Mouse (Mus musculus) bone marrow macrophage, adult 2 months (primary cell): ENCODE measurements at regions not wholly inside any gene's neighbourhood (a gene's known extent, or its start where the extent isn't known, plus 50 kb on each side); places are given as distances from the start of the nearest gene placed in this dataset.
"Not testable (repeated sequence)": the region's sequence is repeated elsewhere in the genome, so short reads cannot be mapped to it uniquely, and the experiment has no call there.

ENCODE experiments used
- H3K27ac ChIP-seq: 2 replicates; pipeline ENCODE4 v1.5.1; 2012; ENCODE audit warnings: low read depth, low read length; ENCODE audit not compliant: insufficient read depth
- H3K4me1 ChIP-seq: 2 replicates; pipeline ENCODE4 v1.6.1; 2012; ENCODE audit warnings: low read length; ENCODE audit not compliant: control insufficient read depth, insufficient read depth
- H3K4me3 ChIP-seq: 2 replicates; pipeline ENCODE4 v1.5.1; 2012; ENCODE audit warnings: mild to moderate bottlenecking, low read length, moderate library complexity; ENCODE audit not compliant: insufficient read depth
- CTCF ChIP-seq: IDR thresholded peaks from 2 replicates; pipeline ENCODE4 v1.5.1; 2012; ENCODE audit warnings: low read depth, mild to moderate bottlenecking, low read length, moderate library complexity
- POLR2A ChIP-seq: IDR thresholded peaks from 2 replicates; pipeline ENCODE4 v1.6.1; 2012; ENCODE audit warnings: mild to moderate bottlenecking, low read depth, low read length, borderline replicate concordance

DNA sequence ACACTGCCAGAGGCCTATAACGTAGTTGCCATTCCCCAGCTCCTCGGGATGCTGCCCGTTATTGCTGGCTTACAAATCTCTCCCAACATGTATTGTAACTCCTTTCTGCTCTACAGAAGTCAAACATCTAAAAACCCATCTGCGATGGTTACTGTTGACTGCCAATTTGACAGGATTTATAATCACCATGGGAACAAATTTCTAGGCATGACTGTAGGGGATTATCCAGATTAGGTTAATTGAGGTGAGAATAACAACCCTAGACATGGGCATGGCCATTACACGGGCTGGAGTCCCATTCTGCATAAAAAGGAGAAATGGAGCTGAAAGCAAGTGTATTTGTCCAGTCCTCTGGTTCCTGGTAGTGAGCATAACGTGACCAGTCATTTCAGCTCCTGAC is 523.4 kb upstream of the Cdh5 start:
- Histone ChIP-seq H3K4me3 (no peak overlapping the region), H3K27ac (no peak overlapping the region), H3K4me1 (no peaks in the 10 kb centered on the region)
- TF ChIP-seq POLR2A (no peak), CTCF (no peak)

DNA sequence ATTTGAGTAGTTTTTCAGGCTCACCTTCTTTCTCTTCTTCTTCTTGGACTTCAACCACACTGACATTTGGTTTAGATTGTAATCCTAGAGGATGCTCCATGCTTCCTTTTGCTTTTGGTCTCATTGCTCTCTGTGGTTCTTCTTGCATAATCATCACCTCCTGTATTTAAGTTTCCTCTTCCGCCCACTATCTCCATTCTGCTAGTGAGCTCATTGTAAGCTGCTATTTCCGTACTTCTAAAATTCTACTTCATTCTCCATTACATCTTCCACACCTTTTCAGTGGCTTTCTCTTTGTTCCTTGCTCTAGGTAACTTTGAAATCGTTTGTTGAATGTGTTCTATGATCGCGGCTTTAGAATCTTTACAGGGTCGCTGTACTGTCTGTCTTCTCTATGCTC is 493.1 kb upstream of the Cdh5 start:
- no peak for TF ChIP-seq POLR2A
- no peak for TF ChIP-seq CTCF
- no peak overlapping the region for H3K4me3 ChIP-seq

DNA sequence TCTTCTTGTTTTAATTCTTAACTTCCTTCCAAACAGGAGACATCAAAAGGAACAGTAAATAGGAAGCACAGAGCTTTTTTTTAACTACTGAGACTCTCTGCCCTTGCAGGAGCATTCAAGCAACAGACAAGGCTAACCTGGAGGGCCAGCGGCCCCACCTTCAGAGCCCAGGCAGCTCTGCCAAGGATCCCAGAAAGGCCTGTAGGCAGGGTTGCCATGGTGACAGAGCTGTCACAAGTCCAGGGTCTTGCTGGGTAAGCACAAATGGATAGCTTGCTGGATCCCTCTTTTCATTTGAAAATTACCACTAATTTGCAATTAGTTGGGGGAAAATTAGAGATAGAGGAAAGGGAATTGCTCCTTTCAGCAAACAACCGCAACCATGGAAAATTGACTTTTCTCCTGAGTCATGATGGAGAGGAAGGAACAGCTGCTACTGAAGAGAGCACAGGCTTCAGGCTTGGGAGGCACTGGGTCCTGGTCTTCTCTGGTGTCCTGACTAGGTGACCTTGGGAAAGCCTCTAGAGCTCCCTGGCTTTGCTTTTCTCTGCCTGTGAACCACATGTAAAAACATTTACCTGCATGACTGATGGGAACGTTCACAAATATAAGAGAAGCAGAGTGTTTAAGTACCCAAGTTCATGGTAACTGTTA is 477.5 kb upstream of the Cdh5 start:
- no peak overlapping the region for H3K27ac ChIP-seq
- no peaks in the 10 kb centered on the region for H3K4me1 ChIP-seq
- TF ChIP-seq CTCF (no peak), POLR2A (no peak)
- no peak overlapping the region for H3K4me3 ChIP-seq

More for the DNA sequence above, 493.1 kb upstream of the Cdh5 start:
- H3K4me1 ChIP-seq = no peaks in the 10 kb centered on the region
- H3K27ac ChIP-seq = no peak overlapping the region

DNA sequence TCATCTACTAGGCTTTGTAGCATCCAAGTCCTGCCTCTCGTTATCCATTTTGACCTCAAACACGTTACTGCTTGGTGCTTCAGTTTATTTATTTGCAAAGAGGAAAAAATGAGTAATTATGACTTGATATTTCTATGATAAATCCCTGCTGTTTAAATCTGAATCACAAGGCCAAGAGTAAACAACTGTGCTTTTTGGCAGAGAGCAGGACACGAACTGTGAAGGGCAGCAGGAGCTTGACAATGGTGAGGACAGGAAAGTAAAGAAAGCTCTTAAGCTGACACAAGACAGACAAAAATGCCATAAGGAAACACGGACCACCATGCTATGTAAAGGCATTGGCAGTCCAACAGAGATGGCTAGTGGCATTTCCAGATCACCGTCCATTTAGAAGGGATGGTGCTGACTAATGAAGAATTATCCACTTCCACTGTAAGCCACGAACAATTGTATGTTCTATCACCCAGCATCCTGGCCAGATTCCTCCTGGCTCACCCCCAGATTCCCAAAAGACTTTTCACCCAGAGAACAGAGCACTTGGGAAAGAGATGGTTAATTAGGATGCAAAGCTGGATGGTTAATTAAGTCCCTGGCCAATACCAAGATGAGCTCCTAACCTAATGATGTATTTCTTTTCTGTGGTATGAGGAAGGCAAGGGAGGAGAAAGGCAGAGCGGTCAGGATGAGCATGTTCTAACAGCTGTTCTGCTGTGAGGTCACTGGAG is 476.1 kb upstream of the Cdh5 start:
- H3K4me3 ChIP-seq = no peak overlapping the region
- TF ChIP-seq CTCF = no peak
- no peak for TF ChIP-seq POLR2A
- no peak overlapping the region for H3K27ac ChIP-seq
- no peaks in the 10 kb centered on the region for H3K4me1 ChIP-seq

DNA sequence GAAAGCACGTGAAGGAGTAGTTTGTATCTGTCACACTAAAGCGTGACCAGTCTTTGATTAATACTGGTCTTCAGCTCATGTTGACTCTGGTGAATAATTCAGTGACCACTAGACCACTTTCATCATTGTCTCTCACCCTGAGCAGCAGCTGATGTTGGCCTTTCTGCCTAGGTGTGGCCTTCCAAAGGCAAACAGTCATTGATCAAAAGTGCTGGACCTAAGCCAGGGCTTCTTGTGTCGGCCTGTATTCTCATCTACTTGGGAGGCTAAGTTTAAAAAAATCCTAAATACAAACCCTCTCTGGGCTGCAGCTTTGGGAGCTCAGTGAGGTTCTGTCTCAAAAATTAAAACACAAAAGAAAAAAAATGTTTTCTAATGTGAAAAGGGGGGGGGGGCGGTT is 475.0 kb upstream of the Cdh5 start:
- no peak overlapping the region for H3K4me3 ChIP-seq
- no peaks in the 10 kb centered on the region for H3K4me1 ChIP-seq
- no peak overlapping the region for H3K27ac ChIP-seq
- TF ChIP-seq POLR2A = no peak
- no peak for TF ChIP-seq CTCF

DNA sequence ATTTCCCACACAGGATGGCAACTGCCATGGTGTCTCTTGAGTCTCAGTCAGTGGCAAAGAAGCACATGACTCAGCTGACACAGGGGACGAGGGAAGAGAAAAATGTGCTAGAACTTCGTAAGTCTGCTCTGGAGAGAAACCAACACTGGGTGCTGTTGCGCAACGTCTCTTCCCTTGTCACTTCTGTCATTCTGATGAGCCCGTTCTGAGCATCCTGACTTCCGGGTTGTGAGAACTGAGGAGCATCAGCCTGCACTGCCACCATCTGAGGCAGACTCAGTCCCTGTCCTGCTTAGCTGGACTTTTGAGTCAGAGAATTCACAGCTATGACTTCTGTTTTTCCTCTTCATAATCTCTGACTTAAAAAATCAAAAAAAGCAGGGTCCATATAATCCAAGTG is 468.9 kb upstream of the Cdh5 start:
- no peak for TF ChIP-seq POLR2A
- no peak for TF ChIP-seq CTCF

DNA sequence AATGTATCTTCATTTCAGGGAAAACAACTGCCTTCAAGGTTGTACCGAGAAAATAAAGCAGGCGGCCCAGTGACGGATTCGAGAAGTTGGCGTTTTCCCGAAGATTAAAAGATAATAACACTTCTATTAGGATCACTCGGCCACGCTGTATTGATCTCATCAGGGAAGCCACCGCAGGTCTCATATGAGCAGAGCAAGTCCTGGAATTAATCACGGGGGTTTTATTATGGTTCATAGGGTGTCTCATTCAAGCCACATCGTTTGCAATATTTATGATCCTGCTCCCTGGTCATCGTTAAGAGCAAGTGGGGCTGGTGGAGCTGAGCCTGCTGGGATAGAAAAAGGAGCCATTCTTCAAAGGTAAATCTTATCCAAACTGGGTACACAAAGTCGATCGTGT is 466.5 kb upstream of the Cdh5 start:
- TF ChIP-seq CTCF (no peak), POLR2A (no peak)
- H3K4me1 ChIP-seq = no peaks in the 10 kb centered on the region
- no peak overlapping the region for H3K27ac ChIP-seq
- no peak overlapping the region for H3K4me3 ChIP-seq

More for the DNA sequence above, 468.9 kb upstream of the Cdh5 start:
- no peaks in the 10 kb centered on the region for H3K4me1 ChIP-seq
- H3K27ac ChIP-seq = no peak overlapping the region
- H3K4me3 ChIP-seq = no peak overlapping the region

DNA sequence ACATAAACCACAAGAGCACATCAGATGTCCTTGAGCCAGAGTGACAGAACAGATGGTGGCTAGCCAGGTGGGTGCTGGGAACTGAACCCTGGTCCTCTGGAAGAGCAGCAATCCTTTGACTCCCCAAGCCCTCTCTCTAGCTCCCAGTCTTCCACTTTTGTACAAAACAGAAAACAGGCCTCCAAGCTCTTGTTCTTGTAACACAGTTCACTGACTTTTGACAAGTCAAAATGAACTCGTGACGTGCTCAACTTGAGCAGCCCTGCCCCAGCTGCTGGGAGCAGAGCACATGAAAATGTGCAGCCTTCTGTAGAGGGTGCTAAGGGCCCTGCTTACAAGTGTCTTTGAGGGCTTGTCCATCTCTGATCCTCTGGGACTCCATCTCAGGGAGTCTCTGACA is 457.8 kb upstream of the Cdh5 start:
- TF ChIP-seq POLR2A (no peak), CTCF (no peak)
- Histone ChIP-seq H3K27ac (no peak overlapping the region), H3K4me1 (no peaks in the 10 kb centered on the region), H3K4me3 (no peak overlapping the region)

DNA sequence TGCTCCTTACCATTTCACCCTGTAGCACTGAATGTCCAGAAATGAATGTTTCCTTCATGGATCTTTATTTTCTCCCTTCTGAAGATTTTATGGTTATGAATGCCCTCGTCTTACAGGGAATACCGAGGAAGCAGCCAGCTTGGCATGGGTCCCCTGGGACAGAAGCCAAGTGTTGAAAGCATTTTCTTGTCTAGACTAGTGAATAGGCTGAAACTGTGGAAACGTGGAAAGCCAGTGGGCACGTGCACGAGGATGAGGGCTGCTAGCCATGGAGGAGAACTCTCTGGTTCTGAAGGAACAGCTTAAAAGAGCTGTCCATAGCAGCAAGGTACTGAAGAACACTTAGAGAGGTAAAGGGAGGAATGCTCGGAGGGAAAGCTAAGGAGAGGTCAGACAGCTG is 457.3 kb upstream of the Cdh5 start:
- Histone ChIP-seq H3K27ac (no peak overlapping the region), H3K4me3 (no peak overlapping the region), H3K4me1 (no peaks in the 10 kb centered on the region)
- TF ChIP-seq POLR2A (no peak), CTCF (no peak)

DNA sequence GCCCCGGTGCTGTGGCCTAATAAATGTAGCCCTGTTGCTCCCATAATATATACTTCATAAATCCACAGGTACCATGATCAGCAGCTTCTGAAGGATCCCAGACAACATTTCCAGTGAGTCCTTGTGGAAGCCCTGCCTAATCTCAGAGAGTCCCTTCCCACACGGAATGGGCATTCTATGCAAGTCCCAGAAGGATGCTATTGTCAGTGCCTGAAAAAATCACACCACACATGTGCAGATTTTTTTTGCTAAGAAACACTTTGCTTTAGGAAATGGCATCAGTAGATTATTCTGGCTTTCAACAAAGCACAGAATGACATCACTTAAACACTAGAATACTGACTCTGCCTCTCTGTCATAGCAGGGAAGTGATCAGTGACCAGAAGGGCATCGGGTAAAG is 456.6 kb upstream of the Cdh5 start:
- Histone ChIP-seq H3K4me3 (no peak overlapping the region), H3K27ac (no peak overlapping the region), H3K4me1 (no peaks in the 10 kb centered on the region)
- TF ChIP-seq CTCF (no peak), POLR2A (no peak)

DNA sequence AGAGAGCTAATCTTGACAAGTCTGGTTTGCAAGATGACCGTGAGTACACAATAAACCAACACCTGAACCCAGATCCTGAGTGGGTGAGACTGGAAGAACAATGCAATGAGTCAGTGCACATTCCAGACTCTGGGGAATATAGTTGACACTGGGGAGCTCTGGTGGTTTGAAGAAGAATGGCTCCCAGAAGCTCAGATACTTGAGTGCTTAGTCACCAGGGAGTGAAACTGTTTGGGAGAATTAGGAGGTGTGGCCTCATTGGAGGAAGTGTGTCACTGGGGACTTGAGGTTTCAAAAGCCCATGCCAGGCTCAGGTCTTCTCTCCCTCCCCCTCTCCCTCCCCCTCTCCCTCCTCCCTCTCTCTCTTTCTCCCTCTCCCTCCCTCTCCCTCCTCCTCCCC is 436.6 kb upstream of the Cdh5 start:
- TF ChIP-seq CTCF (no peak), POLR2A (no peak)
- Histone ChIP-seq H3K27ac (no peak overlapping the region), H3K4me3 (no peak overlapping the region), H3K4me1 (no peaks in the 10 kb centered on the region)

DNA sequence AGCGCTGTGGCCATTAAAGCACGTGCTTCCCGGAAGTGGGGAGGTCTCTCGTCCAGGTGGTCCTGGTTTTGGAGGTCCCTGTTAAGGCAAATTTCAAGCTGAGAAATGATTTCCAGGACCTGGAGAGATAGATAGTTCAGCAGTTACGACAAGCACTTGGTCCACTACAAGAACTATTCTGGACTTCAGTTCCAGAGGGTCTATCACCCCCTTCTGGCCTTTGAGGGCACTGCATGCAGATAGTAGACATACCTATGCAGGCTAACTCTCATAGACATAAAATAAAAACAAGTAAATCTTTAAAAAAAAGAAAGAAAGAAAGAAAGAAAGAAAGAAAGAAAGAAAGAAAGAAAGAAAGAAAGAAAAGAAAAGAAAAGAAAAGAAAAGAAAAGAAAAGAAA is 415.2 kb upstream of the Cdh5 start:
- H3K4me3 ChIP-seq, H3K4me1 ChIP-seq, H3K27ac ChIP-seq: not testable (repeated sequence)
